Mouse (Mus musculus) G1E (cell line): ENCODE results near the gene Acadvl. TPM values are rescaled to one million over a fixed set of nuclear protein-coding genes. Genes with fewer than 3 reads are reported as not detected.

ENCODE experiments used
- ATAC-seq: 2 replicates; pipeline ENCODE4 v1.8.0; 2016; ENCODE audit warnings: mild to moderate bottlenecking; ENCODE audit not compliant: insufficient number of reproducible peaks, poor library complexity, low FRiP score, severe bottlenecking; ENCODE audit errors: extremely low read depth
- DNase-seq: peaks from one replicate; pipeline ENCODE4 v3.0.0; 2012; ENCODE audit warnings: low spot score
- H3K27me3 ChIP-seq: 2 replicates; pipeline ENCODE4 v1.6.1; 2012; ENCODE audit warnings: mild to moderate bottlenecking, low read length, inconsistent platforms; ENCODE audit not compliant: insufficient read depth
- H3K36me3 ChIP-seq: replicated peaks from 2 replicates; pipeline ENCODE3; 2012; ENCODE audit warnings: mild to moderate bottlenecking, inconsistent platforms
- H3K4me1 ChIP-seq: 2 replicates; pipeline ENCODE4 v1.6.1; 2012; ENCODE audit warnings: low read depth, low read length, inconsistent platforms, mixed read lengths; ENCODE audit not compliant: insufficient read depth
- H3K4me3 ChIP-seq: 2 replicates; pipeline ENCODE4 v1.5.1; 2012; ENCODE audit warnings: low read depth, mild to moderate bottlenecking, inconsistent platforms, low read length, moderate library complexity, mixed read lengths
- H3K9me3 ChIP-seq: replicated peaks from 2 replicates; pipeline ENCODE4 v1.6.1; 2012; ENCODE audit warnings: inconsistent platforms
- CTCF ChIP-seq: IDR thresholded peaks from 2 replicates; pipeline ENCODE4 v1.5.1; 2012; ENCODE audit warnings: low read depth, low read length, inconsistent platforms, mixed read lengths
- GATA1 ChIP-seq: IDR thresholded peaks from 2 replicates; pipeline ENCODE4 v1.6.1; 2012; ENCODE audit warnings: borderline replicate concordance, low read length, inconsistent platforms, mixed read lengths
- GATA2 ChIP-seq: IDR thresholded peaks from 2 replicates; pipeline ENCODE4 v1.6.1; 2012; ENCODE audit warnings: low read depth, low read length, inconsistent platforms, borderline replicate concordance
- POLR2AphosphoS5 ChIP-seq: IDR thresholded peaks from 2 replicates; pipeline ENCODE4 v1.6.1; 2012; ENCODE audit warnings: low read depth, low read length, inconsistent platforms; ENCODE audit not compliant: insufficient replicate concordance
- TAL1 ChIP-seq: conservative IDR thresholded peaks from 2 replicates; pipeline ENCODE4 v1.6.1; 2012; ENCODE audit warnings: low read depth, low read length, inconsistent platforms, mixed read lengths
- polyA plus RNA-seq: library from polyadenylated mRNA; stranded (reverse); fragments of >175 nt; gene quantifications from 2 replicates; pipeline ENCODE4 v1.2.3, GENCODE M21; 2012
- total RNA-seq, 2 experiments: library from RNA; stranded (forward) in 1 of 2; stranded (reverse) in 1 of 2; fragments of 200-1000 nt in 1 of 2; fragments of >200 nt in 1 of 2; fragmentation: Nextera tagmentation in 1 of 2; gene quantifications; 2 replicates each; pipeline ENCODE4 v1.2.3; 2014 to 2017

Gene Acadvl
- total and polyA plus RNA-seq, 3 experiments = 16.3 to 31.7 (median 16.3) TPM

DNA sequence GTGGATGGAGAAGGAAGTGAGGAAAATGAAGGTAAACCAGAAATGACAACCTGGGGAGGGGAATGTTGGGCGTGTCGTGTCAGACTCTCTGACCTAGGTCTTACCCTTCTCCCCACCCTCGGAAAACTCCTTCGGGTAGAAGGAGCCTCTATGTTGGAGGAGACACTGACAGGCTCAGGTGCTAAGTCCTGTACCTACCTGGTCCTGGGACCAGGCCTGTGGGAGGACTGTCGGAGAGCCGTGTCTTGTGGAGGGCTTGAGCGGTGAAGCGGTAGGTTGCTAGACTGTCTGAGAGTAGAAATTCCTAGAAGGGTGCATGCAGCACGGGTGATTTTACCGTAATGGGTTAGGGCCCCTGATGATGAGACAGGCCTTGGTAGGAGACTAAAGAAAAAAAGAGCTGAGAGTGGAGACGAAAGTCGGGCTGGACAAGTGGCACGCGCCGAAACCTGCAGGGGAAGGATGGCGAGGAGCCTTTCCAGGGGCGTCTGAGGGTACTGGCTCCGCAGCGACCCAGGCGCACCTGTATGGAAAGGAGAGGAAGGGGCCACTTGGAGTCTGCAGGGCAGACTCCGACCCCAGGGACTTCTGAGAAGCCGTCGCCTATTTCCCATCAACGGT, 50.5 kb downstream of the Acadvl start, which contains the start of gene Cldn7:
Cldn7 (plus strand) TSS at position 130 of the 621 bp plus-strand sequence.
- ATAC-seq (no peak), DNase-seq (no peak)
- Histone ChIP-seq H3K4me1 (peaks cover 19% of the 10 kb centered on the region), H3K4me3 (no peak within 1 kb of the TSS), H3K27me3 (peaks cover 29% of the 10 kb centered on the region), H3K36me3 (peaks cover 25% of the 10 kb centered on the region), H3K9me3 (peaks cover 19% of the 10 kb centered on the region)
- TF ChIP-seq GATA1 (no peak), CTCF (no peak), TAL1 (no peak), POLR2AphosphoS5 (no peak), GATA2 (no peak)

GRCm38 (mm10) chr11:69961841-69962240, 53.4 kb downstream of the Acadvl start:
- Histone ChIP-seq H3K4me3 (no peak overlapping the region), H3K36me3 (no peaks in the 10 kb centered on the region), H3K27me3 (peaks cover 45% of the 10 kb centered on the region), H3K4me1 (peaks cover 17% of the 10 kb centered on the region), H3K9me3 (peaks cover 18% of the 10 kb centered on the region)
- DNase-seq (no peak), ATAC-seq (no peak)
- no peak for TF ChIP-seq TAL1

DNA sequence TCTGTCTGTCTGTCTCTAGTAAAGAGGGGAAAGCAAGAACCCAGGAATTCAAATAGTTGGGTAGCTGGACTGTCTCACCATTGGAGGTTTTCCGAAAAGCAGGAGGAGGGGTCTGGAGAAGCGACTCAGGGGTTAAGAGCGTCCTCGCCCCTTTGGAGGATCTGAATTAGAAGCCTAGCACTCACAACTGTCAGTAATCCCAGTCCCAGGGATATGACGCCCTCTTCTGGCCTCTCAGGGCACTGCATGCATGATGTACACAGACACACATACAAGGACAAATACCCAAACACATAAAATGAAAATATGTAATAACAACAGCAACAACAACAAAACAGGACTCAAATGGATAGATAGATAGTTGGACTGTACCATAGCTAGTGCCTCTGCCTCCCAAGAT, 54.6 kb downstream of the Acadvl start:
- ATAC-seq (no peak), DNase-seq (no peak)
- H3K27me3 ChIP-seq = peaks cover 47% of the 10 kb centered on the region
- peaks cover 14% of the 10 kb centered on the region for H3K4me1 ChIP-seq
- TF ChIP-seq TAL1 (no peak), CTCF (peak; percentile 25; the same call in 1 of the 2 replicates), GATA2 (no peak), POLR2AphosphoS5 (no peak), GATA1 (no peak)
- peaks cover 7% of the 10 kb centered on the region for H3K9me3 ChIP-seq
- no peaks in the 10 kb centered on the region for H3K36me3 ChIP-seq
- H3K4me3 ChIP-seq = no peak overlapping the region

Other genes with a start within 250 kb of the Acadvl start
Only the 20 nearest of the 38 such genes appear.
- not detected in 2 replicates for gene Tmem95, start 137.4 kb downstream of the Acadvl start, total RNA-seq (2014; fragmentation: Nextera tagmentation)
- not detected in 2 replicates for gene Tmem95, start 137.4 kb downstream of the Acadvl start, total RNA-seq (2017)
- gene Tmem95, start 137.4 kb downstream of the Acadvl start, polyA plus RNA-seq = not detected in 2 replicates
- gene Kctd11, start 134.0 kb downstream of the Acadvl start, total RNA-seq (2014; fragmentation: Nextera tagmentation) = 0.90 TPM in 1 of 2 replicates, not detected in the other
- gene Kctd11, start 134.0 kb downstream of the Acadvl start, total RNA-seq (2017) = 0.52 and 0.55 TPM in 2 replicates
- 0.34 and 0.39 TPM in 2 replicates for gene Kctd11, start 134.0 kb downstream of the Acadvl start, polyA plus RNA-seq
- 94.6 and 98.7 TPM in 2 replicates for gene Acap1, start 119.9 kb downstream of the Acadvl start, total RNA-seq (2014; fragmentation: Nextera tagmentation)
- 103 and 118 TPM in 2 replicates for gene Acap1, start 119.9 kb downstream of the Acadvl start, total RNA-seq (2017)
- 184 and 216 TPM in 2 replicates for gene Acap1, start 119.9 kb downstream of the Acadvl start, polyA plus RNA-seq
- 6.6 and 7.2 TPM in 2 replicates for gene 2810408A11Rik, start 114.4 kb downstream of the Acadvl start, total RNA-seq (2014; fragmentation: Nextera tagmentation)
- 1.7 and 4.4 TPM in 2 replicates for gene 2810408A11Rik, start 114.4 kb downstream of the Acadvl start, total RNA-seq (2017)
- gene 2810408A11Rik, start 114.4 kb downstream of the Acadvl start, polyA plus RNA-seq = 0.62 and 1.2 TPM in 2 replicates
- 25.7 and 39.6 TPM in 2 replicates for gene Neurl4, start 114.3 kb downstream of the Acadvl start, total RNA-seq (2014; fragmentation: Nextera tagmentation)
- gene Neurl4, start 114.3 kb downstream of the Acadvl start, total RNA-seq (2017) = 27.2 and 30.2 TPM in 2 replicates
- 87.0 and 110 TPM in 2 replicates for gene Neurl4, start 114.3 kb downstream of the Acadvl start, polyA plus RNA-seq
- 305 and 344 TPM in 2 replicates for gene Gps2, start 101.5 kb downstream of the Acadvl start, total RNA-seq (2014; fragmentation: Nextera tagmentation)
- 44.9 and 45.8 TPM in 2 replicates for gene Gps2, start 101.5 kb downstream of the Acadvl start, total RNA-seq (2017)
- gene Gps2, start 101.5 kb downstream of the Acadvl start, polyA plus RNA-seq = 203 and 216 TPM in 2 replicates
- 1,285 and 1,536 TPM in 2 replicates for gene Eif5a, start 93.5 kb downstream of the Acadvl start, total RNA-seq (2014; fragmentation: Nextera tagmentation)
- gene Eif5a, start 93.5 kb downstream of the Acadvl start, total RNA-seq (2017) = 763 and 764 TPM in 2 replicates
- 2,879 and 2,909 TPM in 2 replicates for gene Eif5a, start 93.5 kb downstream of the Acadvl start, polyA plus RNA-seq
- 1.4 and 1.6 TPM in 2 replicates for gene Ybx2, start 79.6 kb downstream of the Acadvl start, total RNA-seq (2014; fragmentation: Nextera tagmentation)
- gene Ybx2, start 79.6 kb downstream of the Acadvl start, total RNA-seq (2017) = 0.23 TPM in 1 of 2 replicates, not detected in the other
- gene Ybx2, start 79.6 kb downstream of the Acadvl start, polyA plus RNA-seq = 0.04 TPM in 1 of 2 replicates, not detected in the other
- 0.39 and 10.6 TPM in 2 replicates for gene Slc2a4, start 67.2 kb downstream of the Acadvl start, total RNA-seq (2014; fragmentation: Nextera tagmentation)
- gene Slc2a4, start 67.2 kb downstream of the Acadvl start, total RNA-seq (2017) = 0.06 and 0.16 TPM in 2 replicates
- 0.16 TPM in 1 of 2 replicates, not detected in the other for gene Slc2a4, start 67.2 kb downstream of the Acadvl start, polyA plus RNA-seq
- not detected in 2 replicates for gene Cldn7, start 50.6 kb downstream of the Acadvl start, total RNA-seq (2014; fragmentation: Nextera tagmentation)
- gene Cldn7, start 50.6 kb downstream of the Acadvl start, total RNA-seq (2017) = not detected in 2 replicates
- gene Cldn7, start 50.6 kb downstream of the Acadvl start, polyA plus RNA-seq = not detected in 2 replicates
- gene Ctdnep1, start 34.3 kb downstream of the Acadvl start, total RNA-seq (2014; fragmentation: Nextera tagmentation) = 164 and 177 TPM in 2 replicates
- 36.2 and 37.4 TPM in 2 replicates for gene Ctdnep1, start 34.3 kb downstream of the Acadvl start, total RNA-seq (2017)
- gene Ctdnep1, start 34.3 kb downstream of the Acadvl start, polyA plus RNA-seq = 227 and 274 TPM in 2 replicates
- gene Elp5, start 32.9 kb downstream of the Acadvl start, total RNA-seq (2014; fragmentation: Nextera tagmentation) = 54.5 and 72.7 TPM in 2 replicates
- 69.9 and 84.5 TPM in 2 replicates for gene Elp5, start 32.9 kb downstream of the Acadvl start, total RNA-seq (2017)
- gene Elp5, start 32.9 kb downstream of the Acadvl start, polyA plus RNA-seq = 10.3 and 10.4 TPM in 2 replicates
- 762 and 788 TPM in 2 replicates for gene Gabarap, start 24.3 kb downstream of the Acadvl start, total RNA-seq (2014; fragmentation: Nextera tagmentation)
- 569 and 637 TPM in 2 replicates for gene Gabarap, start 24.3 kb downstream of the Acadvl start, total RNA-seq (2017)
- gene Gabarap, start 24.3 kb downstream of the Acadvl start, polyA plus RNA-seq = 265 and 345 TPM in 2 replicates
- gene Phf23, start 19.6 kb downstream of the Acadvl start, total RNA-seq (2014; fragmentation: Nextera tagmentation) = 47.0 and 56.4 TPM in 2 replicates
- gene Phf23, start 19.6 kb downstream of the Acadvl start, total RNA-seq (2017) = 84.0 and 84.4 TPM in 2 replicates
- 92.1 and 95.5 TPM in 2 replicates for gene Phf23, start 19.6 kb downstream of the Acadvl start, polyA plus RNA-seq
- gene Dvl2, start 14.8 kb downstream of the Acadvl start, total RNA-seq (2014; fragmentation: Nextera tagmentation) = 32.7 and 39.8 TPM in 2 replicates
- gene Dvl2, start 14.8 kb downstream of the Acadvl start, total RNA-seq (2017) = 44.8 and 49.6 TPM in 2 replicates
- 66.5 and 71.8 TPM in 2 replicates for gene Dvl2, start 14.8 kb downstream of the Acadvl start, polyA plus RNA-seq
- 10.9 and 14.0 TPM in 2 replicates for gene Dlg4, start 1.5 kb upstream of the Acadvl start, total RNA-seq (2014; fragmentation: Nextera tagmentation)
- 1.1 and 2.2 TPM in 2 replicates for gene Dlg4, start 1.5 kb upstream of the Acadvl start, total RNA-seq (2017)
- 8.8 and 12.1 TPM in 2 replicates for gene Dlg4, start 1.5 kb upstream of the Acadvl start, polyA plus RNA-seq
- not detected in 2 replicates for gene Asgr1, start 38.7 kb upstream of the Acadvl start, total RNA-seq (2014; fragmentation: Nextera tagmentation)
- gene Asgr1, start 38.7 kb upstream of the Acadvl start, total RNA-seq (2017) = not detected in 2 replicates
- not detected in 2 replicates for gene Asgr1, start 38.7 kb upstream of the Acadvl start, polyA plus RNA-seq
- not detected in 2 replicates for gene Asgr2, start 77.2 kb upstream of the Acadvl start, total RNA-seq (2014; fragmentation: Nextera tagmentation)
- not detected in 2 replicates for gene Asgr2, start 77.2 kb upstream of the Acadvl start, total RNA-seq (2017)
- not detected in 2 replicates for gene Asgr2, start 77.2 kb upstream of the Acadvl start, polyA plus RNA-seq
- gene Mgl2, start 114.9 kb upstream of the Acadvl start, total RNA-seq (2014; fragmentation: Nextera tagmentation) = not detected in 2 replicates
- gene Mgl2, start 114.9 kb upstream of the Acadvl start, total RNA-seq (2017) = 0.41 TPM in 1 of 2 replicates, not detected in the other
- not detected in 2 replicates for gene Mgl2, start 114.9 kb upstream of the Acadvl start, polyA plus RNA-seq
- gene Clec10a, start 140.8 kb upstream of the Acadvl start, total RNA-seq (2014; fragmentation: Nextera tagmentation) = 26.3 and 36.3 TPM in 2 replicates
- gene Clec10a, start 140.8 kb upstream of the Acadvl start, total RNA-seq (2017) = 89.8 and 103 TPM in 2 replicates
- gene Clec10a, start 140.8 kb upstream of the Acadvl start, polyA plus RNA-seq = 4.3 and 5.1 TPM in 2 replicates